Mouse (Mus musculus) spleen, adult 2 months (tissue): ENCODE results near the gene Phactr1.

Source experiments
- CTCF ChIP-seq: fragments of 200-500 bp; IDR thresholded peaks from 2 replicates; pipeline ENCODE4 v1.5.1; 2011; ENCODE audit warnings: mild to moderate bottlenecking, inconsistent platforms; ENCODE audit not compliant: insufficient read depth, insufficient read length, insufficient replicate concordance; ENCODE audit errors: extremely low read depth
- POLR2A ChIP-seq: fragments of 200-500 bp; IDR thresholded peaks from 2 replicates; pipeline ENCODE4 v1.6.1; 2011; ENCODE audit warnings: low read depth, low read length, inconsistent platforms

DNA sequence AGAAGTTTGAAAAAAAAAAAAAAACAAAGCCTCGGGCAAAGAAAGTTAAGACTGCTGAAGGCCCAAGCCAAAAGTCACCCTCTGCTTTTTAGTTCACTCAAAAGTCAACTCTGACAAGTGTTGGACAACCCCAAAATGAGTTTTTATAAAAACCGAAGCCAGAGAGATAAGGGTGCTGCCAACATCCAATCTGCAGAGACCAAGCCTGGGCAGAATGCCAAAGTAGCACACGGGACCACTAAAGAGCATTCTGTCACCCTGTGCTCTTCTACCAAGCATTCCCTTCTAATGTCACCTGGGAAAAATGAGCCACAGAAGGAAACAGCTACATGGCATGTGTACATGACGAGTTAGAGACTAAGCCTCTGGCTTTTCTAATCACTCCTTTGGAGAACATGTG lies 454.0 kb downstream of the Phactr1 start:
- TF ChIP-seq POLR2A (no peak), CTCF (no peak)
